1 mouse cellular context compared by ENCODE assay signal in genomic region chr13:8870510-8871313, GRCm38 (mm10).
TF ChIP-seq lines count a peak whose summit lies in the region.

No protein-coding gene starts in this region.

TF ChIP-seq in CH12.LX, 34 proteins besides CTCF, POLR2A, EP300 and RAD21 (continued from another document):
- TF ChIP-seq ZNF384 (IDR thresholded peaks at IDR 0.05; ENCODE audit: low read depth, low read length) (peak; percentile 99), MEF2A (IDR thresholded peaks at IDR 0.05; ENCODE audit: borderline replicate concordance, low read depth, low read length) (peak; percentile 71; the same call in 1 of the 2 replicates), PAX5 (IDR thresholded peaks at IDR 0.05; ENCODE audit: low read length) (no peak), MYC (IDR thresholded peaks at IDR 0.05; ENCODE audit: low read depth, low read length) (peak; percentile 32; the same call in 1 of the 2 replicates), E2F4 (IDR thresholded peaks at IDR 0.05; ENCODE audit: insufficient replicate concordance, low read depth, low read length) (0 out of 2 replicates have a peak, but pooled peaks have one; percentile 45)
